Mouse (Mus musculus): ENCODE results near the gene Coro1b.
A peak's percentile ranks its signal among the peaks of the same experiment; 100 is the strongest.

Coro1b gene

GRCm38 (mm10) chr19:4144550-4145498 lies 3.6 kb upstream of the Coro1b start:
- DNase-seq: peak; percentile 41

DNA sequence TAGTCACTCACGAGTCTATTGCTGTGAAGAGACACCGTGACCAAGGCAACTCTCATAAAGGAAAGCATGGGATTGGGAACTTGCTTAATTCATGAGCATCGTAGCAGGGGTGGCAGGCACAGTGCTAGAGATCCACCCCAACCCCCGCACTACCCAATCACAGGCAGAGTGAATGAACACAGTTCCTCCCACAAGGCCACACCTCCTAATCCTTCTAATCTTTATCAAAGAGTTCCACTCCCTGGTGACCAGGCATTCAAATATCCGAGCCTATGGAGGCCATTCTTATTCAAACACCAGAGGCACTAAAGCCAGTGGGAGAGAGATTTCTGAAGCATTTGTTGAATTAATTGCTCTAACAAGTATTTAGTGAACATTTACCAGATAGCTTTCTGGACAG lies 2.5 kb upstream of the Coro1b start:
- no peak for DNase-seq

- DNase-seq: no peak
These were observed 1.9 kb upstream of the Coro1b start for GRCm38 (mm10) chr19:4146366-4147021.

GRCm38 (mm10) chr19:4147022-4147405 lies 1.4 kb upstream of the Coro1b start:
- no peak for DNase-seq

GRCm38 (mm10) chr19:4147782-4148490 lies 483 bp upstream of the Coro1b start:
- no peak for DNase-seq

GRCm38 (mm10) chr19:4148819-4149218 lies 400 bp downstream of the Coro1b start:
- DNase-seq: peak; percentile 43

DNA sequence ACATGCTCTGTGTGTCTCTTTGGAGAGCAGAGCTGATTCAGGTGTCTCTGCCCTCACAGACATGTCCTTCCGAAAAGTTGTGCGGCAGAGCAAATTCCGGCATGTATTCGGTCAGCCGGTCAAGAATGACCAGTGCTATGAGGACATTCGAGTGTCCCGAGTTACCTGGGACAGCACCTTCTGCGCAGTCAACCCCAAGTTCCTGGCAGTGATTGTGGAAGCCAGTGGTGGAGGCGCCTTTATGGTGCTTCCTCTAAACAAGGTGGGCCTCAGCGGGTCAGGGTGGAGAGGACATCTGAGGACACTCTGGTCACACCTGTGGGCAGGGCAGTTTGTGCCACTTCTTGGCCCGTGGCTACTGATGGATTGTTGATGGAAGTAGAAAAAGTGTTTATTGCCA lies 864 bp downstream of the Coro1b start:
- DNase-seq: no peak

GRCm38 (mm10) chr19:4149764-4150461 lies 1.5 kb downstream of the Coro1b start:
- DNase-seq: no peak

DNA sequence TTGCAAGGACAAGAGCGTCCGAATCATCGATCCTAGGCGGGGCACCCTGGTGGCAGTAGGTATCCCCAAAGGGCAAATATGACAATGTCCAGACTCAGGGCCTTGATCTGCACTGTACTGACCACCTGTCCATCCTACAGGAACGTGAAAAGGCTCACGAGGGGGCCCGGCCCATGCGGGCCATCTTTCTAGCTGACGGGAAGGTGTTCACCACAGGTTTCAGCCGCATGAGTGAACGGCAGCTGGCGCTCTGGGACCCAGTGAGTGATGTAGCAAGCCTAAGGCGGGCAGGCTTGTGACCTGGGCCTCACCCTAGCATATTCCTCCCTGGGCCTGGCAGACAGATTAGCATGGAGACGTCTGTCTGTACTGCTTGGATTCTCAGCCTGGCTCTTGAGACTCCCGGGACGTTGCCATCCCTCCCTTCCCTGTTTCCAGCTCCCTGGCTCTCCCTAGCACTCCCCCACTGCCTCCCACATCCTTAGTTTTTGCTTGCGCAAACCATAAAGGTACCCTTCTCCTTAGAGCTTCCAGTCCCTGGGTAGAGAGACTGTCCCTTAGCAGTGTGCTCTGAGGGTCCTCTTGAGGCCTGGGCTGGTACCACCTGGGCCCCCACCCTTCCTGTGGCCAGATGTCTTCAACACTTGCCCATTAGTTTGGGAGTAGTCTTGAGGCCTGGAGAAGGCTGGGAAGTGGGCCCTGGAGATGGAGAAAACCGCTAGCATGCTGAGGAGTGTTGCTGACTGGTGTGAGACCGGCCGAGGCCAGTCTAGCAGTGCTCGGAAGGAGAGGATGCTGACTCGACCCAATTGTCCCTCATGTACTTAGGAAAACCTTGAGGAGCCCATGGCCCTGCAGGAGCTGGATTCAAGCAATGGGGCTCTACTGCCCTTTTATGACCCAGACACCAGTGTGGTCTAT lies 2.4 kb downstream of the Coro1b start:
- DNase-seq: no peak

DNA sequence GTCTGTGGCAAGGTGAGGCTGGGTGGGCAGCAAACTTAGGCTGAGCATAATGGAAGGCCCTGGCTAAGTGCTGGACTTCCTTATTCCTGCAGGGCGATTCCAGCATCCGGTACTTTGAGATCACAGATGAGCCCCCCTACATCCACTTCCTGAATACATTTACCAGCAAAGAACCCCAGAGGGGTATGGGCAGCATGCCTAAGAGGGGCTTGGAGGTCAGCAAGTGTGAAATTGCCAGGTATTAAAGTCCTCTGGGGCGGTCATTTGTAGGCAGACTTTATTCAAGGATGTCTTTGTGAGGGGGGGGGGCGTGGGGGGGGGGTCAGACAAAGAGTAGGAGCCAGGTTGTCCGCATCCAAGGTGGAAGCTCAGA lies 3.1 kb downstream of the Coro1b start:
- no peak for DNase-seq

- no peak for DNase-seq
These were observed 3.5 kb downstream of the Coro1b start for GRCm38 (mm10) chr19:4151898-4152297.

DNA sequence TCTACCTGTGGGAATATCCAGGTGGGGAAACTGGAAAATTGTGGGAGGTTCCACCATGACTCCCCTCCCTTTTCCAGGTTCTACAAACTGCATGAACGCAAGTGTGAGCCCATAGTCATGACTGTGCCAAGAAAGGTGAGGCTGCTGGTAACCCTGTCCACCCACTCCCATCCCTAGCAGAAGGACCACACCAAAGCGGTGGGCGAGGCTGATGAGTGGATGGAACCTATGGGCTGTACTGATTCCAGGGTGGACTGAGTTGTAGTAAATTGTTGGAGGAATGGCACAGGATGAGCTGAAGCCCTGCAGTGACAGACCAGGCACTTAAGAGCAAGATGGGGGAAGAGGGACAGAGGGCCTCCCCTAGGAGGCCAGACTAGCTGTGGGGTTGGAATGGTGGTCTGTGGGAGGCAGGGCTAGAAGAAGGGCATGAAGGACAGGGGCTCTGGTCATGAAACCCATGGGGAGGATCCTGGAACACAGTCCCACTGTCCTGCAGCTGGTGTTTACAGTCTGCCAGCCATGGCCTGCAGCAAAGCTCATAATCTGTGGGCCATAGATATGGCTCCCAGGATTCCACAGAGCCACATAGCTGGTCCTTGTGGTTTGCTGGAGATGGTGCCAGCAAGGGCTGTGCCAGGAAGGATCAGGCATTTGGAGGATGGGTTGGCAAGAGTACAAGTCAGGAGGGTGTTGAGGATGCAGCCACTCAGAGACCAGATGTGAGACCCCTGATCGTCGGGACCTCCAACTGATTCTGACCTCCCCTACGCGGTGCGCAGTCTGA lies 4.2 kb downstream of the Coro1b start:
- DNase-seq: no peak

DNA sequence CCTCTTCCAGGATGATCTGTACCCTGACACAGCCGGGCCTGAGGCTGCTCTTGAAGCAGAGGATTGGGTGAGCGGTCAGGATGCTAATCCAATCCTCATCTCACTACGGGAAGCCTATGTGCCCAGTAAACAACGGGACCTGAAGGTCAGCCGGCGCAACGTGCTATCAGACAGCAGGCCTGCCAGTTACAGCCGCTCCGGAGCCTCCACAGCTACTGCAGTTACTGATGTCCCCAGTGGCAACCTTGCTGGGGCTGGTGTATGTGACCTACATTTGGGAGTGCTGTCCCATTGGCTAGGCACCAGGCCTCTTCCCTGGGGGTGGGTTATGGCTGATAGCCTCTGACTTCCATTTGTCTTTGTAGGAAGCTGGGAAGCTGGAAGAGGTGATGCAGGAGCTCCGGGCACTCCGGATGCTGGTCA lies 4.8 kb downstream of the Coro1b start, which contains the start of gene Ptprcap:
Ptprcap (plus strand) TSS at position 373 of the 423 bp plus-strand sequence.
- DNase-seq: no peak

DNA sequence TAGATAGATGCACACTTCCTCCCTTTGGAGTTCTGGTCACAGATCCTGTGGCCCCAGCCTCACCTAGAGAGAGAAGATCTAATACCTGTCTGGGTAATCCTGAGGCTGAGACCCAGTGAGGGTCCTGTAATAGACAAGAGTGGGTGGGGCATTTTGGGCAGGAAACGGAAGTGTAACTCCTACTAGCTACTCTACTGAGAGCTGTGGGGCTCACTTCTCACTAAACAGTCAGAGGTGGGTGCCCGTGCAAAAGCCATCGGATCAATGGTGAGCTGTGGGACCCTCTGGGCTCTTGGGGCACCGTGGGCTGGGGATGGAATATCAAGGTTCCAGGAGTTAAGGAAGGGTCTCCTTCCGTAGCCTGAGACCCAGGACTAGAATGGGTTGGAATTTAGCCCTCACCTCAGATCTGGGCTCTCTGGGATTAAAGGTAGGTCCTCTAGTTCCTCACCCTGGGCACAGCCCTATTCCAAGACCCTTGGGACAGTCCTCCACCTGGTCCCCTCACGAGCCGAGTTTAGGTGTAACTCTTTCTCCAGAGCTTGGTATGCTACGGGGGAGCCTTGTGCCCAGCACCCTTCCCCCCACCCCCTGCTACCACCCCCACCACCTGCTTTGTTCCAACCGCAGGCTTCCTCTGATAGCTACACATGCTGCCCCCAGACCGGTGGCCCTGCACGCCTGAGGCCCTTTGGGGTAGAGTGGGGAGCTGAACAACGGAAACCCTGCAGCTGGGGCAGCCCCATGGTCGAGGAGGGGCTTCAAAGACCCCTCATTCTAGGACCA lies 6.2 kb downstream of the Coro1b start:
- peak; percentile 85 for DNase-seq

DNA sequence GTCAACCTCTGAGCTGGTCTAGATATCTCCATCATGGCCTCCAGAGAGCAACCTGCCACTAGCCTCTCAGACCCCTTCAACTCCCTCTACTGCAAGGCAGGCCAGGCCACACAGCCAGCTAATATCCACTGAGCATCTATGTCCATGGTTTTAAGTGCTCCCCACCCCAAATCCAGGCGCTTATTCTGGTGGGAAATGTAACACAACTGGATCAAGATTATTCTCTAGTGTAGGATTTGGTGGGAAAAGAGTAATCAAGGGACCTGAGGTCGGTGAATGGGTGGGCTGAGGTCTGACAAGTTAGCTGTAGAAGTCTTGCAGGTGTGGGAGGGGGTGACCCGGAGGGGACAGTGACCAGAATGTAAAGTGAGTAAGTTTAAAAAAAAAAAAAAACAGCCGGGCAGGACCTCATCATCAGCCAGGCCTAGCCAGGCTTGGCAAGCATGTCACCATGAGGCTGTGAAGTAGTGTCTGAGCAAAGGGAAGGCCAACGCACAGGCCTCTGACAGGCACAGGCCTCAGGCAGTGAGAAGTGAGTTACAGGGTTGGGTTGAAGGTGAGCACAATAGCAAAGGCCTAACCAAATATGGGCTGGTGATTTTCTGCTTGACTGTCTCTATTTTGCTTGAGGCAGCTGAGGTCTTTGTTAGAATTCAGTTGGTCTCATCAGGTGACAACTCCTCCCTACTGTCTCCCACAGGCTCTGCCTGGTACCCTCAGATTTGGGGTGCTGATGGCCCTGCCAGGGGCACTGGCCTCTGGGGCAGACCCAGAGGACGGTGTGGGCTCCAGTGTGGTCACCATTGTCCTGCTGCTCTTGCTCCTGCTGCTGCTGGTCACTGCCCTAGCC lies 7.0 kb downstream of the Coro1b start:
- DNase-seq: peak; percentile 57

DNA sequence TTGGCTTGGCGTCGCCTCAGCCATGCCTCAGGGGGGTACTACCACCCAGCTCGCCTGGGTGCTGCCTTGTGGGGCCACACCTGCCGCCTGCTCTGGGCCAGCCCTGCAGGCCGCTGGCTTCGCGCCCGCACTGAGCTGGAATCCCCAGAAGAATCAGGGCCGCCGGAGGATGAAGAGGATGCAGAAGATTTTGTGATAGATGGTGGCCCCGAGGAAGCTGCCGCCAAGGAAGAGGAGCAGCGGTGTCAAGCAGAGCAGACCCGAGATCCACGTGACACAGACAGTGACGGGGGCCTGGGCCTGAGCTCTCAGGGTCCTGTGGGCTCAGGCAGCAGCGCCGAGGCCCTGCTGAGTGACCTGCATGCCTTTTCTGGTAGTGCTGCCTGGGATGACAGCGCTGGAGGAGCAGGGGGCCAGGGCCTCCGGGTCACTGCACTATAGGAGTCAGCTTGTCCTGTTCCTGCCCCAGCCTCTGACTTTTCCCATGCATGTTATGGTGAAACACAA lies 7.7 kb downstream of the Coro1b start:
- peak; percentile 52 for DNase-seq

DNA sequence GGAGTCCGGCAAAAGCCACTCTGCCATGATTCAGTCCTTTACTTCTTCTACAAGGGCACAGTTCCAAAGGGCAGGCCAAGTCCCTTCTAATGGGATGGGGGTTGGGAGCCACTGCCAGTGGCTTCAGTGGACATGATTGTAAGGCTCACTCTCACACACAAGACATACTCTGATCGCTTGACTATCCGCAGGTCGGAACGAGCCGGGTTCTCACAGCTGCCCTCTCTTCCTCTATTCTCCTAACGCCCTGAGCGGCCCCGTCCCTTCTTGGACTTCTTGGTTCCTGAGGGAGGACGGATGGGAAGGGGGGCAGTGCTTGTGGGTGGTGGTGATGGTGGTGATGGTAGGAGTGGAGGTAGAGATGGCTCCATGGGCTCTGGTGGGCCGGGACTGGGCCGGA lies 8.4 kb downstream of the Coro1b start:
- DNase-seq: no peak

GRCm38 (mm10) chr19:4159049-4159448 lies 10.6 kb downstream of the Coro1b start:
- no peak for DNase-seq

Data from thymus, postnatal 25 days (tissue).